Mouse (Mus musculus): ENCODE data around the gene Polr1a. TPM values are rescaled to one million over a fixed set of nuclear protein-coding genes. Genes with fewer than 3 reads are reported as not detected.

Gene Polr1a
- polyA plus RNA-seq, 1 experiment = 5.9 TPM

DNA sequence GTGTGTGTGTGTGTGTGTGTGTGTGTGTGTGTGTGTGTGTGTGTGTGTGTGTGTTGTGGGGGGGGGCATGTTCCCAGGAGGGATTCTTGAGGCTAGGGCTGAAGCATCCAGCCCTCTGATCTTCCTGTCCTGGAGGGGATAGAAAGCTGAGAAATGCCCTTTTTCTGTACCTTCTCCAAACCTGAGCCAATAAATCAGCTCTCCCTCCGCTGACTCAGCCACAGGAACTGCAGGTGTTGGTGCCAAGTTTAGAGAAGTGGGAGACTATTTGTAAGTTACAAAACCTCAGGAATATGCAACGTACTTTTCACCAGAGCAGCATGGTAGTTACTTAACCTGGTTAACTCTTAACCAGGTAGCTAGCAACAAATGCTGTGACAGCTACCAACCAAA lies 83.1 kb downstream of the Polr1a start:
- H3K4me3 ChIP-seq (ENCODE audit: low read depth, low read length) = no peak overlapping the region
- TF ChIP-seq CTCF (IDR thresholded peaks at IDR 0.05; ENCODE audit: extremely low read depth, insufficient read length, insufficient replicate concordance, low read depth, low read length) (no peak), POLR2A (IDR thresholded peaks at IDR 0.05; ENCODE audit: low read depth, low read length) (no peak)
- H3K36me3 ChIP-seq (ENCODE audit: control insufficient read depth, insufficient read depth, low read length) = no peaks in the 10 kb centered on the region
- H3K27ac ChIP-seq (ENCODE audit: insufficient read depth, low read depth, low read length) = no peak overlapping the region
- H3K4me1 ChIP-seq (ENCODE audit: control insufficient read depth, insufficient read depth, insufficient read length, low read length) = no peaks in the 10 kb centered on the region
- no peaks in the 10 kb centered on the region for H3K27me3 ChIP-seq (ENCODE audit: control insufficient read depth, insufficient read depth, low read length)
- 49% methylated on average over 2 of the region's 2 CpGs for WGBS

DNA sequence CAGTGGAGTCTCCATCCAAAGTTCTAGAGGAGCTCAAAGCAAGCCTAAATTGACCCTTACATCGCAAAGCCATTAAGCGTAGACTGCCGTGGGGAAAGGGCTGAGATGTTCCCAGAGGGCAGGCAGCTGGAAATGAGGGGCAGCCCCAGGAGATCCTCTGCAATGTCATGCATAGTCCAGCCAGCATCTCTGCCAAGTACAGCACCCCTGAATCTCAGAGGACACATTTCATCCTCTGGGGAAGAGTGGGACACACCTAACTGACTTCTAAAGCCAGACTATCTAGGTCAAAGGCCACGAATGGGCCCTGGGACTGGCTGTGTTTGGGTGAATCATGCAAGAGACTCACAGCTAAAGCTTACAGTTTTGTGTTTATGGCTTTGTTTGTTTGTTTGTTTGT lies 85.2 kb downstream of the Polr1a start:
- H3K4me3 ChIP-seq (ENCODE audit: low read depth, low read length) = no peak overlapping the region

DNA sequence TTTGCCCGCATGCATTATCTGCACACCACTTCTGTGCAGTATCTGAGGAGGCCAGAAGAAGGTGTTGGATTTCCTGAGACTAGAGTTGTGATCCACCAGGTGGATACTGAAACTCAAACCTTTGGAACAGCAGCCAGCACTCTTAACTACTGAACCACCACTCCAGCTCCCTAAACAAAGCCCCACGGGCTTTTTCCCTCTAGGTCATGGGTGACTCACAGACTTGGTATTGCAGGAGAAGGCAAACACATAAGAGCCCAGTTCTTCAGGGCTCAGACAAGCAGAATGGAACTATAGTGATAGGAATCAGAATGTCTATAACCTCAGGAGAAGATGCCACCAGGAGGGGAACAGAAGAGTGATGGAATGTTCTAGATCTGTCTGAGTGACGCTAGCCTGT lies 86.2 kb downstream of the Polr1a start:
- no peak for TF ChIP-seq POLR2A (IDR thresholded peaks at IDR 0.05; ENCODE audit: low read depth, low read length)
- no peak for TF ChIP-seq CTCF (IDR thresholded peaks at IDR 0.05; ENCODE audit: extremely low read depth, insufficient read length, insufficient replicate concordance, low read depth, low read length)

More for the DNA sequence above, 85.2 kb downstream of the Polr1a start:
- H3K27ac ChIP-seq (ENCODE audit: insufficient read depth, low read depth, low read length) = no peak overlapping the region
- H3K4me1 ChIP-seq (ENCODE audit: control insufficient read depth, insufficient read depth, insufficient read length, low read length) = no peaks in the 10 kb centered on the region
- TF ChIP-seq POLR2A (IDR thresholded peaks at IDR 0.05; ENCODE audit: low read depth, low read length) (no peak), CTCF (IDR thresholded peaks at IDR 0.05; ENCODE audit: extremely low read depth, insufficient read length, insufficient replicate concordance, low read depth, low read length) (no peak)
- 80% methylated on average over 4 of the region's 4 CpGs for WGBS
- H3K27me3 ChIP-seq (ENCODE audit: control insufficient read depth, insufficient read depth, low read length) = no peaks in the 10 kb centered on the region
- H3K36me3 ChIP-seq (ENCODE audit: control insufficient read depth, insufficient read depth, low read length) = no peaks in the 10 kb centered on the region

DNA sequence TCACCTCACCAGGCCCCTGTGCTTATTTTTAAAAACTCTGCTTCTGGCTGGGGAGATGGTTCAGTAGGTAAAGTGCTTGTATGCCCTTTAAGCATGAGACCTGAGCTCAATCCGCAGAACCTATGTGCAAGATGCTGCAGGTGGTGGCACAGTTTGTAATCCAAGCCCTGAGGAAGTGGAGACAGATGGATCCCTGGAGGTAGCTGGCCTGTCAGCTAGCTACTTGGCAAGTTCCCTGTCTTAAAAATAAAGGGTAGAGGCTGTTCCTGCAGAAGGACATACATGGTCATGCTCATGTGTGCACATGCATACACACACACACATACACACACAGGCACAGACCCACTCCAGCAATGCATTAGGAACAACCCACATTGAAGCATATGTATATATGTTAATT lies 88.4 kb downstream of the Polr1a start:
- no peak for TF ChIP-seq POLR2A (IDR thresholded peaks at IDR 0.05; ENCODE audit: low read depth, low read length)
- no peak for TF ChIP-seq CTCF (IDR thresholded peaks at IDR 0.05; ENCODE audit: extremely low read depth, insufficient read length, insufficient replicate concordance, low read depth, low read length)

More for the DNA sequence above, 86.2 kb downstream of the Polr1a start:
- WGBS = 76% methylated on average over 3 of the region's 3 CpGs
- Histone ChIP-seq H3K27me3 (ENCODE audit: control insufficient read depth, insufficient read depth, low read length) (no peaks in the 10 kb centered on the region), H3K4me1 (ENCODE audit: control insufficient read depth, insufficient read depth, insufficient read length, low read length) (no peaks in the 10 kb centered on the region), H3K4me3 (ENCODE audit: low read depth, low read length) (no peak overlapping the region), H3K27ac (ENCODE audit: insufficient read depth, low read depth, low read length) (no peak overlapping the region), H3K36me3 (ENCODE audit: control insufficient read depth, insufficient read depth, low read length) (no peaks in the 10 kb centered on the region)

DNA sequence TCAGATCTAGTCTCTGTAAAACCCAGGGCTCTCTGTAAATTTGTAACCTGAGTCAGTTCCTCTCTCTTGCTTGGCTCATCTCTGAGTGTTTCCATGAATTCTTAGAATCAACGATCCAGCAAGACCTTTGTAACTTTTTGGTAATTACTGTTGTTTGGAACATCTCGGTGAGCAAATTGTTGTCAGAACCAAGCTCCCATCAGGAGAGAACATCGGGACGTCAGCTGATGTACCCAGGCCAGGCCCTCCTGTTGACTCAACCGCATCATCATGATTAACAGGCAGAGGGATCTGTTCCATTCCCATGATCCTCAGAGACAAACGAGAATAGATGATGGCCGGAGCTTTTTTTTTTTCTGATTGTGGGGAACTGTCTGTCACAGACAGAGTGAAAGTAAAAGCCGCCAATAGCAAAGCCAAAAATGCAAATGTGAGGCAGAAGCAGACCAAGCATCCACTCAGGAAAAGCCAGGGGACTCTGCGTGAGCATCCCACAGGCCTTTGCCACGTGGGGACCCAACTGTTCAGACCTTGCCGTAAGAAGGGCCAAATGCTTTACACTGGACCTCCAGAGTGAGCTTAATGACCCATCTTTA lies 91.2 kb downstream of the Polr1a start:
- Histone ChIP-seq H3K27me3 (ENCODE audit: control insufficient read depth, insufficient read depth, low read length) (no peaks in the 10 kb centered on the region), H3K4me1 (ENCODE audit: control insufficient read depth, insufficient read depth, insufficient read length, low read length) (no peaks in the 10 kb centered on the region), H3K27ac (ENCODE audit: insufficient read depth, low read depth, low read length) (no peak overlapping the region), H3K4me3 (ENCODE audit: low read depth, low read length) (no peak overlapping the region), H3K36me3 (ENCODE audit: control insufficient read depth, insufficient read depth, low read length) (no peaks in the 10 kb centered on the region)
- 72% methylated on average over 11 of the region's 11 CpGs for WGBS
- TF ChIP-seq POLR2A (IDR thresholded peaks at IDR 0.05; ENCODE audit: low read depth, low read length) (no peak), CTCF (IDR thresholded peaks at IDR 0.05; ENCODE audit: extremely low read depth, insufficient read length, insufficient replicate concordance, low read depth, low read length) (no peak)

More for the DNA sequence above, 88.4 kb downstream of the Polr1a start:
- H3K27me3 ChIP-seq (ENCODE audit: control insufficient read depth, insufficient read depth, low read length) = no peaks in the 10 kb centered on the region
- WGBS = 87% methylated on average over 1 of the region's 1 CpGs
- H3K4me3 ChIP-seq (ENCODE audit: low read depth, low read length) = no peak overlapping the region
- no peaks in the 10 kb centered on the region for H3K4me1 ChIP-seq (ENCODE audit: control insufficient read depth, insufficient read depth, insufficient read length, low read length)
- H3K36me3 ChIP-seq (ENCODE audit: control insufficient read depth, insufficient read depth, low read length) = no peaks in the 10 kb centered on the region
- no peak overlapping the region for H3K27ac ChIP-seq (ENCODE audit: insufficient read depth, low read depth, low read length)

DNA sequence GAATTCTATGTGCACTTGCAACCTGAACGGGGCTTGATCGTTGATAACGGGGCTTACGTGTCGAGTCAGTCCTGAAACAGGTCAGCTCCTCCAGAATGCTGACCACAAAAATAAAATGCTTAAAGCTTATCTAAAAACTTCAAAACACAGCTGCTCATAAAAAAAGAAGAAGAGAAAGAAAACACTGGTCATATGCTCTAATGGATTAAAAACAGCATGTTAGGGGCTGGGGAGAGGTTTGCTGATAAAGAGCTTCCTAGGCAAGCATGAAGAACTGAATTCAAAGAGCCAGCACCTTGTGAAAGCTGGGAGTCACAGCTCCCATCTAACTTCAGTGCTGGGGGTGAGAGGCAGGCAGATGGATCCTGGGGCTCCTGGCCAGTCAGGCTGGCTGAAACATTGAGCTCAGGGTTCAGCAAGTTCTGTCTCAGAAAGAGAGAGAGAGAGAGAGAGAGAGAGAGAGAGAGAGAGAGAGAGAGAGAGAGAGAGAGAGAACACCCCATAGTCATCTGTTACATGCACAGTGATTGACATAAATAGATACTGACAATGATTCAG lies 92.4 kb downstream of the Polr1a start:
- no peaks in the 10 kb centered on the region for H3K36me3 ChIP-seq (ENCODE audit: control insufficient read depth, insufficient read depth, low read length)
- no peak overlapping the region for H3K27ac ChIP-seq (ENCODE audit: insufficient read depth, low read depth, low read length)
- no peak overlapping the region for H3K4me3 ChIP-seq (ENCODE audit: low read depth, low read length)
- no peaks in the 10 kb centered on the region for H3K27me3 ChIP-seq (ENCODE audit: control insufficient read depth, insufficient read depth, low read length)
- WGBS = 75% methylated on average over 5 of the region's 5 CpGs
- TF ChIP-seq CTCF (IDR thresholded peaks at IDR 0.05; ENCODE audit: extremely low read depth, insufficient read length, insufficient replicate concordance, low read depth, low read length) (no peak), POLR2A (IDR thresholded peaks at IDR 0.05; ENCODE audit: low read depth, low read length) (no peak)
- no peaks in the 10 kb centered on the region for H3K4me1 ChIP-seq (ENCODE audit: control insufficient read depth, insufficient read depth, insufficient read length, low read length)

DNA sequence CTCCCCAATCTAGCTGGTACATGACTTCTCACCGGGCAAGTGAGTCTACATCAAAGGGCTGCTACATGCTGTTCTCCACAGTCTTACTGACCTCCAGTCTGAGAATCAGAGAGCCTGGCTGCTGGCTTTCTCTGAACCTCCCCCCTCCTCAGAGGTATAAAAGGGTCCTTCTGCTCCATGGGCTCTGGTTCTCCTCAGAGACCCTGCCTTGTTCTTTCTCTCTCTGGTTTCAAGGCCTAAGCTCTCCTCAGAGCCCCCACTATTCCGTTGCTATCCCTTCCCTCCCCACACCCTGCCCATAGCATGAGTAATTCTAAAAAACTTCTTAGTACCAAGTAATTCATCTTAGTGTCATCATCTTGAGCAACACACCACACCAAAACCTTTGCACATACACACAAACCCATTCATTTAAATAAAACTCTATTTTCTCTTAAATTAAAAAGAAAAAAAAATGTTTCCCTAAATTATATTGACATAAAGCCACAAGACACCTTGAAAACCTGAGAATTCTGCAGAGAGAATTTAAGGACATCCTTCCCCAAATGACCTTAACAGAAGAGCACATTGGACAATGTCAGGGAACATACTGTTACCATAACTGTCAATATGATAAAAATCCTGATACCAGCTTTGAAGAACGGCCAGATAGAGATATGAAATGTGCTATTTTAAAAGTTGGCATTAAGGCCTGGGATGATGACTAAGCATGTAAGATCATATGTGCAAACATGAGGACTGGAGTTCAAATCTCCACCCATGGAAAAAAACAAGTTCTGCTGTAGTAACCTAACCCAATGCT lies 98.8 kb downstream of the Polr1a start:
- H3K4me1 ChIP-seq (ENCODE audit: control insufficient read depth, insufficient read depth, insufficient read length, low read length) = no peaks in the 10 kb centered on the region
- WGBS = 61% methylated on average over 3 of the region's 3 CpGs

More for the DNA sequence above, 98.8 kb downstream of the Polr1a start:
- H3K4me3 ChIP-seq (ENCODE audit: low read depth, low read length) = no peak overlapping the region
- no peaks in the 10 kb centered on the region for H3K27me3 ChIP-seq (ENCODE audit: control insufficient read depth, insufficient read depth, low read length)
- TF ChIP-seq POLR2A (IDR thresholded peaks at IDR 0.05; ENCODE audit: low read depth, low read length) = no peak
- no peak for TF ChIP-seq CTCF (IDR thresholded peaks at IDR 0.05; ENCODE audit: extremely low read depth, insufficient read length, insufficient replicate concordance, low read depth, low read length)
- H3K27ac ChIP-seq (ENCODE audit: insufficient read depth, low read depth, low read length) = no peak overlapping the region
- H3K36me3 ChIP-seq (ENCODE audit: control insufficient read depth, insufficient read depth, low read length) = no peaks in the 10 kb centered on the region

Data from small intestine, adult 2 months (tissue).